Mouse (Mus musculus) urinary bladder, postnatal 14 days (tissue): ENCODE results near the gene Rere.
A peak's percentile ranks its signal among the peaks of the same experiment; 100 is the strongest.
"Not testable (repeated sequence)": the region's sequence is repeated elsewhere in the genome, so short reads cannot be mapped to it uniquely, and the experiment has no call there.

Experiments
- DNase-seq: peaks from one replicate; pipeline ENCODE4 v3.0.0; 2021; ENCODE audit warnings: low spot score

Rere gene

DNA sequence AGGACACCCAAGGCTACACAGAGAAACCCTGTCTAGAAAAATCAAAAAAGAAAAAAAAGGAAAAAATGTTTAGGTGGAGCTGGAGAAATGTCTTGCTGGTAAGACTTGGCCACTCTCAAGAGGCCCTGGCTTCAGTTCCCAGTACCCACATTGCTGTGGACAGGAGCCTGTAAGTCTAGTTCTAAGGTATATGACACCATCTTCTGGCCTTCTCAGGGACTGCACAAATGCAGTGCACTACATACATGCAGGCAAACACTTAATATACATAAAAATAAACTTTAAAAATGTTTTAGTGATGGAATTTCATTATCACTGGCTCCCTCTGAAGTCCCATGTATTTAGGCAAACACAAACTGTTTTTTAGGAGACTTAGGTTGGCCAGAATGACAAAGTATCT, 274.3 kb downstream of the Rere start:
- DNase-seq = no peak

GRCm38 (mm10) chr4:150556382-150557221, 275.2 kb downstream of the Rere start:
- peak; percentile 74 for DNase-seq

- not testable (repeated sequence) for DNase-seq
These were observed 275.8 kb downstream of the Rere start for GRCm38 (mm10) chr4:150557289-150557688.

DNA sequence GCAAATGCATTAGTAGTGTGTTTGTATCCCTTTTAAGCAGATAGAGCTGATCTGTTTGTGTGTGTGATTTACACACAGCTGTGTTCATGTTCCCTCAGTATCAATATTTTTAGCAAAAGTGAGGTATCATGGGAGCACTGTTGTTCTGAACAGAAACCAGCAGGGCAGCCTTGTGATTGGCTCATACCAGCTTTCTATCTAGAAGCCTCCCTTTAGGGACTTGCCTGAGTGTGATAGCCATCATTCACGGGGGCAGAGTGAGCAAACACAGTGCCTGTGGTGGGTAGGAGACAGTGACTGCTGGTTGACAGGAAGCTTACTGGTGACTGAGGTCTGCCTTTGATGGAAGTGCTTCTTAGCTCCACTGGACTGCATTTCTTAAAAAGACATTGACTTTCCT, 276.5 kb downstream of the Rere start:
- no peak for DNase-seq

GRCm38 (mm10) chr4:150559514-150559913, 278.1 kb downstream of the Rere start:
- DNase-seq = no peak

- DNase-seq = no peak
These were observed 281.8 kb downstream of the Rere start for GRCm38 (mm10) chr4:150563281-150563680.

DNA sequence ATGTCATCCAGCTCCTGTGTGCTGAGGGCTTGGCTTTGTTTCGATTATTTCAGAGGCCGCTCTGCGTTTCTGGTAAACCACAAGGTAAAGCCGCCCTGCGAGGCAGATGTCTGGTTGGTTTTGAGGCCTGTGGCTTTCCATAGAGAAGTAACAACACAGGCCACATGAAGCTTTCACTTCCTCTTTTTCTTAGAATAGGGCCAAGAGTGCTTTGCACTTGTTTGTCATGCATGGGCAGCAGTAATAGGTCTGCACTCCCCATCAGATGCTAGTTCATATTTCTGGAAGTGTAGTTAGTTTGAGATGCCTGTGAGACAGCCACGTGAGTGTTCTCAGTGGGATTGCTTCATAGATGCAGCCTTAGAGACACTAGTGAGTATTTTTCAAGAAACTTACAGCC, 284.7 kb downstream of the Rere start:
- no peak for DNase-seq

GRCm38 (mm10) chr4:150568318-150569134, 287.1 kb downstream of the Rere start:
- no peak for DNase-seq

GRCm38 (mm10) chr4:150569135-150569833, 287.8 kb downstream of the Rere start:
- peak; percentile 77 for DNase-seq

DNA sequence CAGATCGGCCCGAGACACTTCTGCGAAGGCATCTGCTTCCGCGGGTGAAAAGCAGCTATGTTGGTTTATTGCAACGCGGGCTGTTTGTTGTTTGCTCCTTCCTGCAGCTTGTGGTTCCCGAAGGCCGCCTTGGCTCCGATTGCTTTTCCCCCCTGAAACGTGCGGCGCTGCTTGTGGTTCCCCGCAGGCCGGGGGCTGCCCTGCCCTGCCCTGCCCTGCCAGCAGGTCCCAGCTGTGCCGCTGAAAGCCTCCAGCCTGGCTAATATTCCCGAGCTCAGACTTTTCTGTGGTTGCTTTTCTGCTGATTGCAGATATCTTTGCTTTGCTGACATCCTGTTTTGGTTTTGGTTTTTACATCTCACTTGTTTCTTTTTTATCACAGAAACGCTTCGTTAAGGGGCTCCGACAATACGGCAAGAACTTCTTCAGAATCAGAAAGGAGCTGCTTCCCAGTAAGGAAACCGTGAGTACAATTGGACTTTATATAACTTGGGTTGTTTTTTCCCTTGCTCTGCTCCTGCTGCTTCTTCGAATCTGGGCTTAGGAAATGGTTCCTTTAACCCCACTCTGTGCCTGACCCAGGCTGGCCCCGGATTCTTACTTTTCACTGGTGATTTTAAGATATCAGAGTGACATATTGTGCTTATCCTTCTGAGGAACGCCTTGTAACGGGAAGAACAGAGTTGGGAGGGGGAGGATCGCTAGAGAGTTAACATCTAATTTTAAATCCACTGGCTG, 288.6 kb downstream of the Rere start:
- peak; percentile 44 for DNase-seq

- no peak for DNase-seq
These were observed 289.3 kb downstream of the Rere start for GRCm38 (mm10) chr4:150570793-150571192.

DNA sequence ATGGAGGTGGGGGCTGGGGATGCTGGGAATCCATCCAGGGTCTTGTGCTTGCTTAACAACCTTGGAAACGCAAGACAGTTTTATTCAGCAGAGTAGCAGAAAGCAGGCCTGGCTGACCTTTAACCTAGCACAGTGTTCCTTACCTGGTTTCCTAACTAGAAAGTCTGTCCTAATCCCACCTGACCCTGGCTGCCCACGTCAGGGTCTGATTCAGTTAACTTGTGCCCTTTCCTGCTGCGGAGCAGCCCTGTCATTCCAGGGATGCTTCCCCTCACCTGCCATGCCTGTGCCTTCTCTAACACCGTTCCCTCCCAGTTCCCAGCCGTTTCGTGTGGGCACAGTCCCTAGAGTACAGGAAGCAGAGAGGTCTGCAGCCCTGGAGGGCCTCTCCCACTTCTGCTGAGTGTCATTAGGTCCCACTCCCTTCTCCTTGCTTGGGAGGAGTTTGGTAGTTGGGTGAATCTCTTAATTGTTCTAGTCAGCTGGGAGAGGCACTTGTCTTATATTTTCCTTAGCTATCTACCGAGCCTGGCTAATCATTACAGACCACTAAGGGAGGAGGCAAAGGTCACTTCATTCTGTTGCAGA, 290.8 kb downstream of the Rere start:
- DNase-seq = no peak

- no peak for DNase-seq
These were observed 291.5 kb downstream of the Rere start for GRCm38 (mm10) chr4:150572938-150573337.

- no peak for DNase-seq
These were observed 294.1 kb downstream of the Rere start for GRCm38 (mm10) chr4:150575363-150576092.

DNA sequence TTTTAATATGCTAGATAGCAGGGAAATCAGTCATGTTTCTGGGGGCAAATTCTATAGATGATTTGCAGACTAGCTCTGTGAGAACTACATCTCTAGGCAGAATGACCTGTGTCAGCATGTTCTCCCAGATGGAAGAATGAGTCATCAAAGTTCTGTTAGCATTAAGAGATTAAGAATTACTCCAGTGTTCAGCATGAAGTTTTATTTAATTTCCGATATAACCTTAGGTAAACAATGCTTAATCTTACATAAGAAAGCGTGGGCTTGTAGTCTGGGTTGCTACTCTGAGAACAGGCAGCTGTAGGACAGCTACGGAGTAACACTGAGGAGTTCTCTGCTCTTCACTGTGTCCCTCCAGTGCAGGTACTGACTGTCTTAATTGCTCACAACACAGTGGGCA, 294.9 kb downstream of the Rere start:
- no peak for DNase-seq

DNA sequence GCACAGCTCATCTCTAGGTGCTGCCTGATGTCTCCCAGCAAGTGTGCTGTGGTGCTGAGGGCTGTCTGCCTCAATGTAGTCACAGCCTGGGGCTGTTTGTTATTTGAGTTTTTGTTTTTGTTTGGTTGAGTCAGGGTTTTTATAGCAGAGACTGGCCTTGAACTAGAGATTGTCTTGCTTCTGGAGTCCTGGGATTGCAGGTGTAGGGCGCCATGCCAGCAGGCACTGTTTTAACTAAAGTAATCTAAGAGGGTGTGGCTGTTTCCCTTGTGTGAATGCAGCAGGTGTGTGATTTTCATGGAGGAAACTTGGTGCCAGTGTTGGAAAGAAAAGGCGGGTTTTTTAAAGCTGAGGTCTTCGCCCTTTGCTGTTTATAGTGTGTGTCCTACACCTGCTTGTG, 296.6 kb downstream of the Rere start:
- DNase-seq = no peak

DNA sequence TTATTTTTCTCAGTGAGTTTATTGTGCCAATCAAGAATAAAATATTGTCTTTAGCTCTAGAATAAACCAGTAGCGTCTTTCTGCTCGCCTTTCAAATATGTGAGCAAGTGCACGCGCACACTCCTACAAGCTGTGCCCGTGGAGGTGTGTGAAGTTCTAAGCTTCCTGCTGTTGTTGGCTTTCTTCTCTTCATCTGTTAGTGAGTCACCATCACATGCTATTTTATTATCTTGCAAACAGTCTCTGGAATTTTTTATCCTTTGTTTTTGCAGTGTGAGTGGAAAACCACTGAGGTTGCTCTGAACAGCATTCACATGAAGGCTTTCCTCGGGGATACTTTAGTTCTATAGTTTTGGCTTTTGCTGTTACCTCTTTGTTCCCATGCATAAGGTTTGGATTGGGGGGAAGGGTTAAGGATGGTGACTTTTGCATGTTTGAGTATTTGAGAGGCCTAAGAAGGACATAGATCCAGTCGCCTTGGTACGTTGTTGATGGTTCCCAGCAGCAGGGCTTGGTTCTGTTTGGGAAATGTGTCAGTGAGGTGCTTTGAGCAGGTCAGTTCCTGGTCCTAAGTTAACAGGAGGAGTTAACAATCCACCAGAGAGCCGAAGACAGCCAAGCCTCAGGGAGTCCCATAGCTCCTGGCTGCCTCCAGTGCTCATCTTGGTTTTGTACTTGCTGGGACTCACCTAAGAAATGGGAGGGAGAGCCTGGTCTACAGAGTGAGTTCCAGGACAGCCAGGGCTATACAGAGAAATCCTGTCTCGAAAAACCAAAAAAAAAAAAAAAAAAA, 300.7 kb downstream of the Rere start:
- no peak for DNase-seq

DNA sequence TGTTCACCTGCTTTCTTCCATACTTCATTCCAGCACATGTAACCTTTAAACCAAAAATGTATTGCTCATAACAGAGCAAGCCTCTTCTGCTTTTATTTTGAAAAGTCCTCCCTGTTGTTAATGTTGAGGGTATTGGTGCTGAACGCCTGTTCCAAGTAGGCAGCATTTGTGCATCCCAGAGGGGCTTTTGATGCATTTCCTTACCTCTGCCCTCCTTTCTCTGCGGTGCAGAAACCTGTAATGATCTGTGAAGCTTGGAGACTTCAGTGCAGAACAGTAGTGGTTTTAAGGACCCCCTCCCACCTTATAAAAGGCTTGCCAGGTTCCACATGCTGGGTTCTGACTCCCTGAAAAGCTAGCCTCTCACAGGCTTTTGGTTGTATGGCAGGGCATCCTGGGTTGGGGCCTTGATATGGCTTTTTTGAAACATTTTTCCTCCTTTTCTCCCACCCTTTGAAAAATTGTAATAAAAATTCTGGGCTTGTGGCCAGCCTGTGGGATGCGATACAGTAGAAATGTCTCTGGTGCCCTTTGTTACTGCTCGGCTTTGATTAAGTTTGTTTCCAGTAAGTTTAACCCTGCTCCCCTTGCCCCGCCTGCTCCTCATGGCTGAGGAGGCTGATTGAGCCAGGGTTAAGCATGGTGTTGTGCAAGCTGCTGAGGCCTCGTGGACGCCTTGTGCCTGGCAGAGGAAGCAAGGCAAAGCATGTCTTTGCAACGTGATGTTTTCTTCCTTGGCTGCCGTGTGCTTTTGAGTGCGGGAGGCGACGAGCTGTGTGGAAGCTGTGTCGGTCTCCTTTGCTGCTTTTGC, 301.7 kb downstream of the Rere start:
- DNase-seq = peak; percentile 84

DNA sequence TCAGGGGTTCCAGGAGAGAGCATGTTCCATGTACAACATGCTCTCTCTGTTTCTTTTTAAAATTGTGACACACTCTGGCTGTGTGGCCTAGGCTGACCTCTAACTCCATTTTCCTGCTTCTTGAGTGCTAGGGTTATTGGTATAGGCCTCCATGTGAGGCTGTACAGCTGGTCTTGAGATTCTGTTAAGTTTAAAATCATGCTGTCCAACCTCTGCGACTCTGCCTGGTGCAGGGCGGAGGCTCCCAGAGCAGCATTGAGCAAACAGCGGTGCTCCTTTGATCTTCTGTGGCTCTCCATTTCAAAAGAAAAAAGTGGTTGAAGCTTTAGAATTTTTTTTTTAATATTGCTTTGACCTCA, 302.3 kb downstream of the Rere start:
- no peak for DNase-seq
